12 mouse cellular contexts compared by ENCODE assay signal in the genomic region with DNA sequence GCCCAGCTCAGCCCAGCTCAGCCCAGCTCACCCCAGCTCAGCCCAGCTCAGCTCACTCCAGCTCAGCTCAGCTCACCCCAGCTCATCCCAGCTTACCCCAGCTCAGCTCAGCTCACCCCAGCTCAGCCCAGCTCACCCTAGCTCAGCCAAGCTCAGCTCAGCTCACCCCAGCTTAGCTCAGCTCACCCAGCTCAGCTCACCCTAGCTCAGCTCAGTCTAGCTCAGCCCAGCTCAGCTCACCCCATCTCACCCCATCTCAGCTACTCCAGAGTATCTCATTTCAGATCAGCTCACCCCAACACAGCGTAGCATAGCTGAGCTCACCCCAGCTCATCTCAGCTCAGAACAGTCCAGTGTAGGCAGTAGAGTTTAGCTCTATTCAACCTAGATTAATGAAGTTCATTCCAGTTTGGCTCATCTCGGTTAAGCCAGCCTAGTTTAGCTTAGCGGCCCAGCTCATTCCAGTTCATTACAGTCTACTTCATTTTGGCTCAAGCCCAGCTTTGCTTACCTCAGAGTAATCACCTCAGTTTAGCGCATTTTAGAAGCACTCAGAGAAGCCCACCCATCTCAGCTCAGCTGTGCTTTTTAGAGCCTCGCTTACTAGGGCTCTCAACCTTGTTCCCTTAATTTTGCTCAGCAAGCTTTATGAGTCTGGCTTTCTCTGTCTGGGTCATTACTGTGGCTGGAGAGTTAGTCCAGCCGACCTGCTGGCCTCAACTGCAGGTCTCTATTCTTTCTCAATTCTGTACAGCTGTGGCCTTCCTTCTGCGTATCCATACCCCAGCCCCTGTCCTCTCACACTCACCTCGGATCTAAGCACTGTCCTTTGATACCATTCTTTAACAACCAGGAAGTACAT.
DNase-seq lines count a peak whose midpoint lies in the region; ATAC-seq lines count a peak whose summit lies in the region.
"Had no signal": no experiment of that assay in that cellular context is flagged by ENCODE, and none has a peak within 500 bp of the region (broad histone marks: within the 10 kb centered on the region; RNA-seq: fewer than 3 reads in every experiment).

No protein-coding gene starts in this region.

- H3K9me3 ChIP-seq in midbrain, embryonic 11.5 days (ENCODE audit: control insufficient read depth, low read length) = no peaks in the 10 kb centered on the region
- H3K9me3 ChIP-seq: embryonic facial prominence, embryonic 15.5 days; liver, embryonic 13.5 days had no signal

- no peaks in the 10 kb centered on the region for H3K4me1 ChIP-seq in midbrain, embryonic 11.5 days (ENCODE audit: control insufficient read depth, insufficient read depth, low read length)
- H3K4me1 ChIP-seq: embryonic facial prominence, embryonic 15.5 days; liver, embryonic 13.5 days; midbrain, embryonic 10.5 days had no signal

- no peaks in the 10 kb centered on the region for H3K36me3 ChIP-seq in midbrain, embryonic 11.5 days (ENCODE audit: control insufficient read depth, insufficient read depth, low read length)
- H3K36me3 ChIP-seq: embryonic facial prominence, embryonic 15.5 days; liver, embryonic 13.5 days; midbrain, embryonic 10.5 days had no signal

- 0 out of 2 replicates have a peak, but pooled peaks have one; percentile 10 for ATAC-seq in monocyte, adult 5-6 weeks (replicated peaks; ENCODE audit: insufficient number of reproducible peaks, low FRiP score, low TSS enrichment, poor library complexity, severe bottlenecking)
- ATAC-seq in midbrain, embryonic 11.5 days (ENCODE audit: low FRiP score) = no peak
- ATAC-seq: intestine, postnatal 0 days had no signal

- no peak overlapping the region for H3K4me3 ChIP-seq in midbrain, embryonic 11.5 days (ENCODE audit: low read depth, low read length)
- H3K4me3 ChIP-seq: embryonic facial prominence, embryonic 15.5 days; liver, embryonic 13.5 days; midbrain, embryonic 10.5 days had no signal

- peak; percentile 2 for DNase-seq in adrenal gland, adult 2 months
- no peak for DNase-seq in adrenal gland, postnatal 14 days
- DNase-seq in spleen, postnatal 36 days (ENCODE audit: low spot score in 2 of 2) = peak; percentile 10 to 21
- DNase-seq in spleen, adult 12 weeks (ENCODE audit: low spot score) = no peak
- DNase-seq in thymus, postnatal 4 days = peak; percentile 37
- DNase-seq in midbrain, embryonic 11.5 days (ENCODE audit: low spot score, missing footprints) = no peak
- no peak for DNase-seq in layer of hippocampus, adult 9-10 months (ENCODE audit: low spot score)
- DNase-seq: liver, embryonic 13.5 days had no signal

- WGBS in midbrain, embryonic 11.5 days = 81% methylated on average over 8 of the region's 8 CpGs

- no peak overlapping the region for H3K4me2 ChIP-seq in midbrain, embryonic 11.5 days
- H3K4me2 ChIP-seq: embryonic facial prominence, embryonic 15.5 days; liver, embryonic 13.5 days had no signal

- no peaks in the 10 kb centered on the region for H3K27me3 ChIP-seq in midbrain, embryonic 11.5 days (ENCODE audit: control insufficient read depth, insufficient read depth, low read length)
- H3K27me3 ChIP-seq: embryonic facial prominence, embryonic 15.5 days; liver, embryonic 13.5 days had no signal

- no peak overlapping the region for H3K9ac ChIP-seq in midbrain, embryonic 11.5 days (ENCODE audit: low read length)
- H3K9ac ChIP-seq: embryonic facial prominence, embryonic 15.5 days; liver, embryonic 13.5 days had no signal

- no peak overlapping the region for H3K27ac ChIP-seq in midbrain, embryonic 11.5 days (ENCODE audit: low read depth, low read length)
- H3K27ac ChIP-seq: embryonic facial prominence, embryonic 15.5 days; liver, embryonic 13.5 days; midbrain, embryonic 10.5 days had no signal

Comparison
In these comparisons a context has a peak if more than half of its experiments do, and no peak if none do; other contexts are left out.
1. DNase-seq: peak in adrenal gland, adult 2 months (single experiment), spleen, postnatal 36 days (2 of 2) and thymus, postnatal 4 days (single experiment); none in adrenal gland, postnatal 14 days (single experiment), spleen, adult 12 weeks (single experiment), midbrain, embryonic 11.5 days (single experiment) and layer of hippocampus, adult 9-10 months (single experiment).